Mouse (Mus musculus): ENCODE data around the gene a.

- TF ChIP-seq CTCF (IDR thresholded peaks at IDR 0.05), result no peak
- no peak for TF ChIP-seq EP300 (IDR thresholded peaks at IDR 0.05; ENCODE audit: insufficient read depth, low read depth, low read length)
Observed at GRCm38 (mm10) chr2:155072353-155073145, 281.3 kb downstream of the a start.
